Comparison of ENCODE assay signal across 7 mouse cellular contexts in genomic region chr3:86761095-86762035, GRCm38 (mm10).
DNase-seq lines count a peak whose midpoint lies in the region; TF ChIP-seq lines count a peak whose summit lies in the region.

No protein-coding gene starts in this region.

- TF ChIP-seq CTCF in CH12.LX (conservative IDR thresholded peaks at IDR 0.05 in 1 of 2, IDR thresholded peaks at IDR 0.05 in 1 of 2; ENCODE audit: low read depth in 2 of 2, low read length in 2 of 2) = peak; percentile 68 to 86

- no peak overlapping the region for H3K4me2 ChIP-seq in CH12.LX (ENCODE audit: insufficient read depth, low read depth, poor library complexity, severe bottlenecking)

- H3K36me3 ChIP-seq in CH12.LX (replicated peaks in 1 of 2; ENCODE audit: control insufficient read depth in 1 of 2, insufficient read depth in 1 of 2, low read length in 1 of 2) = no peaks in the 10 kb centered on the region

- H3K9ac ChIP-seq in CH12.LX (ENCODE audit: insufficient read depth, low read depth) = no peak overlapping the region

- dilution Hi-C loops in CH12.LX (cut with MboI; ENCODE audit: extremely low pct_ligation_motif_present, extremely low pct_unique_long_range_greater_than_20kb, low sequenced_read_pairs) = no loop called here

- H3K79me2 ChIP-seq in CH12.LX (replicated peaks; ENCODE audit: control insufficient read depth, extremely low read depth, insufficient read depth, poor library complexity, severe bottlenecking) = no peaks in the 10 kb centered on the region

- peak; percentile 74 for DNase-seq in CH12.LX (ENCODE audit: extremely low read depth)
- DNase-seq in R1 (ENCODE audit: low read depth, low spot score) = peak; percentile 64
- DNase-seq in cerebellum, postnatal 4 days (ENCODE audit: low spot score in 2 of 2) = peak; percentile 62 to 81
- peak; percentile 61 for DNase-seq in gastrocnemius, postnatal 10 days
- DNase-seq in kidney, postnatal 14 days = peak; percentile 78
- peak; percentile 18 to 34 for DNase-seq in lung, adult 18-20 months
- DNase-seq in ovary, postnatal 36 days (ENCODE audit: low spot score) = peak; percentile 42

- in situ Hi-C loops in CH12.LX (cut with MboI; ENCODE audit: low pct_ligation_motif_present, low pct_unique_long_range_greater_than_20kb, low sequenced_read_pairs) = loop anchor here (25.0 kb wide), 1 partner anchor 399 kb away; no protein-coding TSS in a partner anchor

- H3K4me1 ChIP-seq in CH12.LX (ENCODE audit: control insufficient read depth in 1 of 2, insufficient read depth in 2 of 2) = 0 out of 4 replicates have a peak, but pooled peaks cover 2 to 3% of the 10 kb centered on the region in 2 experiments

- TF ChIP-seq POLR2A in CH12.LX (IDR thresholded peaks at IDR 0.05; ENCODE audit: low read depth, low read length) = no peak

- H3K4me3 ChIP-seq in CH12.LX (replicated peaks in 1 of 3; ENCODE audit: low read depth in 2 of 3, low read length in 2 of 3, poor library complexity in 1 of 3) = no peak overlapping the region

- TF ChIP-seq RAD21 in CH12.LX (IDR thresholded peaks at IDR 0.05; ENCODE audit: low read depth, low read length) = peak; percentile 97

- no peak for TF ChIP-seq EP300 in CH12.LX (IDR thresholded peaks at IDR 0.05; ENCODE audit: low read length)

- no peak overlapping the region for H3K27ac ChIP-seq in CH12.LX (ENCODE audit: insufficient read depth, low read depth)

- no peaks in the 10 kb centered on the region for H3K27me3 ChIP-seq in CH12.LX (replicated peaks)

- peaks cover 2% of the 10 kb centered on the region for H3K9me3 ChIP-seq in CH12.LX (replicated peaks; ENCODE audit: low read length)

TF ChIP-seq in CH12.LX, 34 proteins besides CTCF, POLR2A, EP300 and RAD21:
- TF ChIP-seq SMC3 (IDR thresholded peaks at IDR 0.05; ENCODE audit: low read depth, low read length) (peak; percentile 93), IRF4 (IDR thresholded peaks at IDR 0.05; ENCODE audit: low read depth, low read length) (no peak), NRF1 (IDR thresholded peaks at IDR 0.05; ENCODE audit: low read depth, low read length) (no peak), ZC3H11A (IDR thresholded peaks at IDR 0.05; ENCODE audit: low read depth, low read length) (peak; percentile 75)

Comparison
In these comparisons a context has a peak if more than half of its experiments do, and no peak if none do; other contexts are left out.
1. DNase-seq: peak in every context shown above with its lines; median percentile 78 in kidney, postnatal 14 days; 74 in CH12.LX; 72 in cerebellum, postnatal 4 days; 64 in R1; 61 in gastrocnemius, postnatal 10 days; 42 in ovary, postnatal 36 days; 26 in lung, adult 18-20 months.